Mouse (Mus musculus) MEL (cell line): ENCODE results near the gene Manba. TPM values are rescaled to one million over a fixed set of nuclear protein-coding genes. Genes with fewer than 3 reads are reported as not detected.

Source experiments
- DNase-seq: peaks from one replicate; pipeline ENCODE4 v3.0.0; 2011; ENCODE audit warnings: low read depth, low spot score
- H3K27ac ChIP-seq: 2 replicates; pipeline ENCODE4 v1.5.1; 2012; ENCODE audit warnings: low read depth, mild to moderate bottlenecking, control low read depth, low read length, moderate library complexity; ENCODE audit not compliant: control insufficient read depth
- H3K27me3 ChIP-seq, 2 experiments: fragments of 150-350 bp in 1 of 2; sonication (generic) in 1 of 2; 2 replicates each; pipeline ENCODE4 v1.6.1; 2012; ENCODE audit warnings: low read length in 2 of 2, mild to moderate bottlenecking in 2 of 2, improper control_type of control experiment in 1 of 2, moderate library complexity in 1 of 2; ENCODE audit not compliant: insufficient read depth in 2 of 2, control insufficient read depth in 1 of 2
- H3K36me3 ChIP-seq, 2 experiments: 2 replicates each; pipeline ENCODE4 v1.6.1; 2012 to 2014; ENCODE audit warnings: low read length in 2 of 2, improper control_type of control experiment in 1 of 2, inconsistent platforms in 1 of 2, mild to moderate bottlenecking in 1 of 2; ENCODE audit not compliant: insufficient read depth in 2 of 2, control insufficient read depth in 1 of 2
- H3K4me1 ChIP-seq, 2 experiments: fragments of 150-350 bp in 1 of 2; sonication (generic) in 1 of 2; 2 replicates each; pipeline ENCODE4 v1.6.1; 2012; ENCODE audit warnings: low read length in 2 of 2, improper control_type of control experiment in 1 of 2, mild to moderate bottlenecking in 1 of 2; ENCODE audit not compliant: insufficient read depth in 2 of 2, control insufficient read depth in 1 of 2
- H3K4me3 ChIP-seq, 2 experiments: fragments of 150-350 bp in 1 of 2; sonication (generic) in 1 of 2; 2 replicates each; pipeline ENCODE4 v1.5.1; 2012; ENCODE audit warnings: low read depth in 2 of 2, low read length in 2 of 2, mild to moderate bottlenecking in 2 of 2, moderate library complexity in 2 of 2, control low read depth in 1 of 2, improper control_type of control experiment in 1 of 2; ENCODE audit not compliant: control insufficient read depth in 1 of 2, insufficient read depth in 1 of 2
- H3K79me2 ChIP-seq: 2 replicates; pipeline ENCODE4 v1.6.1; 2012; ENCODE audit warnings: mild to moderate bottlenecking, low read length, moderate library complexity; ENCODE audit not compliant: control insufficient read depth, poor library complexity, insufficient read depth
- H3K9ac ChIP-seq: 2 replicates; pipeline ENCODE4 v1.6.1; 2012; ENCODE audit warnings: low read depth, mild to moderate bottlenecking, control low read depth, low read length, moderate library complexity; ENCODE audit not compliant: control insufficient read depth, poor library complexity, severe bottlenecking
- H3K9me3 ChIP-seq: fragments of 150-350 bp; sonication (generic); replicated peaks from 2 replicates; pipeline ENCODE4 v1.6.1; 2012; ENCODE audit warnings: mild to moderate bottlenecking, low read length, improper control_type of control experiment, moderate library complexity; ENCODE audit not compliant: insufficient read depth
- BHLHE40 ChIP-seq: IDR thresholded peaks from 2 replicates; pipeline ENCODE4 v1.6.1; 2012; ENCODE audit warnings: low read depth, mild to moderate bottlenecking, inconsistent platforms, low read length, improper control_type of control experiment, borderline replicate concordance
- CHD2 ChIP-seq: IDR thresholded peaks from 2 replicates; pipeline ENCODE4 v1.6.1; 2011; ENCODE audit warnings: low read length, improper control_type of control experiment
- E2F4 ChIP-seq: IDR thresholded peaks from 2 replicates; pipeline ENCODE4 v1.6.1; 2011; ENCODE audit warnings: low read depth, low read length, improper control_type of control experiment, borderline replicate concordance
- ELF1 ChIP-seq: IDR thresholded peaks from 2 replicates; pipeline ENCODE4 v1.6.1; 2014; ENCODE audit warnings: low read depth, mild to moderate bottlenecking, inconsistent platforms, low read length, improper control_type of control experiment, moderate library complexity
- EP300 ChIP-seq, 2 experiments: IDR thresholded peaks; 2 replicates each; pipeline ENCODE4 v1.6.1; 2011; ENCODE audit warnings: improper control_type of control experiment in 2 of 2, low read length in 2 of 2, low read depth in 1 of 2, mild to moderate bottlenecking in 1 of 2
- ETS1 ChIP-seq: IDR thresholded peaks from 2 replicates; pipeline ENCODE4 v1.6.1; 2012; ENCODE audit warnings: low read depth, mild to moderate bottlenecking, inconsistent platforms, low read length, improper control_type of control experiment, moderate library complexity
- GABPA ChIP-seq: IDR thresholded peaks from 2 replicates; pipeline ENCODE4 v1.6.1; 2012; ENCODE audit warnings: low read depth, mild to moderate bottlenecking, inconsistent platforms, low read length, improper control_type of control experiment, moderate library complexity
- GATA1 ChIP-seq: IDR thresholded peaks from 2 replicates; pipeline ENCODE4 v1.6.1; 2011; ENCODE audit warnings: low read depth, low read length, improper control_type of control experiment
- HCFC1 ChIP-seq: IDR thresholded peaks from 2 replicates; pipeline ENCODE4 v1.6.1; 2012; ENCODE audit warnings: low read depth, mild to moderate bottlenecking, inconsistent platforms, low read length, improper control_type of control experiment, moderate library complexity
- JUND ChIP-seq: IDR thresholded peaks from 2 replicates; pipeline ENCODE4 v1.6.1; 2011; ENCODE audit warnings: low read depth, mild to moderate bottlenecking, improper control_type of control experiment, low read length
- KAT2A ChIP-seq: conservative IDR thresholded peaks from 2 replicates; pipeline ENCODE4 v1.6.1; 2012; ENCODE audit warnings: low read depth, low read length, improper control_type of control experiment, inconsistent platforms
- MAZ ChIP-seq: IDR thresholded peaks from 2 replicates; pipeline ENCODE4 v1.6.1; 2012; ENCODE audit warnings: low read depth, mild to moderate bottlenecking, inconsistent platforms, low read length, improper control_type of control experiment
- MEF2A ChIP-seq: IDR thresholded peaks from 2 replicates; pipeline ENCODE4 v1.6.1; 2014; ENCODE audit warnings: low read depth, mild to moderate bottlenecking, inconsistent platforms, low read length, improper control_type of control experiment; ENCODE audit not compliant: poor library complexity, insufficient replicate concordance, severe bottlenecking; ENCODE audit errors: extremely low read depth
- MXI1 ChIP-seq: IDR thresholded peaks from 2 replicates; pipeline ENCODE4 v1.6.1; 2011; ENCODE audit warnings: mild to moderate bottlenecking, low read depth, low read length, improper control_type of control experiment
- POLR2A ChIP-seq, 2 experiments: IDR thresholded peaks; 2 replicates each; pipeline ENCODE4 v1.6.1; 2011 to 2012; ENCODE audit warnings: low read length in 2 of 2, mild to moderate bottlenecking in 2 of 2, control low read depth in 1 of 2, improper control_type of control experiment in 1 of 2, low read depth in 1 of 2, moderate library complexity in 1 of 2; ENCODE audit not compliant: control insufficient read depth in 1 of 2, insufficient read depth in 1 of 2, poor library complexity in 1 of 2
- POLR2AphosphoS2 ChIP-seq: IDR thresholded peaks from 2 replicates; pipeline ENCODE4 v1.6.1; 2011; ENCODE audit warnings: low read length, improper control_type of control experiment
- RAD21 ChIP-seq: IDR thresholded peaks from 2 replicates; pipeline ENCODE4 v1.6.1; 2011; ENCODE audit warnings: mild to moderate bottlenecking, low read depth, low read length, improper control_type of control experiment
- RCOR1 ChIP-seq: IDR thresholded peaks from 2 replicates; pipeline ENCODE4 v1.6.1; 2012; ENCODE audit warnings: low read depth, mild to moderate bottlenecking, inconsistent platforms, low read length, improper control_type of control experiment
- SIN3A ChIP-seq: IDR thresholded peaks from 2 replicates; pipeline ENCODE4 v1.6.1; 2012; ENCODE audit warnings: low read length, improper control_type of control experiment, inconsistent platforms
- SMC3 ChIP-seq: IDR thresholded peaks from 2 replicates; pipeline ENCODE4 v1.6.1; 2011; ENCODE audit warnings: low read depth, low read length, improper control_type of control experiment
- TAL1 ChIP-seq: IDR thresholded peaks from 2 replicates; pipeline ENCODE4 v1.6.1; 2012; ENCODE audit warnings: mild to moderate bottlenecking, inconsistent platforms, low read length, moderate library complexity, mixed read lengths
- TCF12 ChIP-seq: IDR thresholded peaks from 2 replicates; pipeline ENCODE4 v1.6.1; 2014; ENCODE audit warnings: low read depth, mild to moderate bottlenecking, inconsistent platforms, low read length, improper control_type of control experiment, moderate library complexity
- UBTF ChIP-seq: IDR thresholded peaks from 2 replicates; pipeline ENCODE4 v1.6.1; 2012; ENCODE audit warnings: low read depth, mild to moderate bottlenecking, inconsistent platforms, low read length, improper control_type of control experiment, moderate library complexity, borderline replicate concordance; ENCODE audit not compliant: insufficient read depth
- USF2 ChIP-seq, 2 experiments: IDR thresholded peaks; 2 replicates each; pipeline ENCODE4 v1.6.1; 2011 to 2012; ENCODE audit warnings: improper control_type of control experiment in 2 of 2, low read length in 2 of 2, borderline replicate concordance in 1 of 2, inconsistent platforms in 1 of 2, low read depth in 1 of 2, mild to moderate bottlenecking in 1 of 2; ENCODE audit not compliant: insufficient read depth in 1 of 2
- ZNF384 ChIP-seq: IDR thresholded peaks from 2 replicates; pipeline ENCODE4 v1.6.1; 2012; ENCODE audit warnings: low read depth, mild to moderate bottlenecking, inconsistent platforms, low read length, improper control_type of control experiment
- polyA plus RNA-seq, 2 experiments: library from polyadenylated mRNA; stranded (reverse) in 1 of 2; unstranded in 1 of 2; fragments of >175 nt in 1 of 2; fragments of >200 nt in 1 of 2; gene quantifications; 2 replicates each; pipeline versions ENCODE4 v1.2.1 to v1.2.4; 2012; ENCODE audit warnings: low replicate concordance in 2 of 2, low read depth in 1 of 2; ENCODE audit not compliant: insufficient read length in 2 of 2, insufficient read depth in 1 of 2, missing spikeins in 1 of 2
- total RNA-seq: library from RNA; depleted of rRNA; stranded (reverse); fragments of 300-350 nt; gene quantifications from 2 replicates; pipeline ENCODE4 v1.2.3, GENCODE M21; 2012

The Manba gene
- total and polyA plus RNA-seq, 3 experiments, result 8.1 to 10.6 TPM; not detected in 1

DNA sequence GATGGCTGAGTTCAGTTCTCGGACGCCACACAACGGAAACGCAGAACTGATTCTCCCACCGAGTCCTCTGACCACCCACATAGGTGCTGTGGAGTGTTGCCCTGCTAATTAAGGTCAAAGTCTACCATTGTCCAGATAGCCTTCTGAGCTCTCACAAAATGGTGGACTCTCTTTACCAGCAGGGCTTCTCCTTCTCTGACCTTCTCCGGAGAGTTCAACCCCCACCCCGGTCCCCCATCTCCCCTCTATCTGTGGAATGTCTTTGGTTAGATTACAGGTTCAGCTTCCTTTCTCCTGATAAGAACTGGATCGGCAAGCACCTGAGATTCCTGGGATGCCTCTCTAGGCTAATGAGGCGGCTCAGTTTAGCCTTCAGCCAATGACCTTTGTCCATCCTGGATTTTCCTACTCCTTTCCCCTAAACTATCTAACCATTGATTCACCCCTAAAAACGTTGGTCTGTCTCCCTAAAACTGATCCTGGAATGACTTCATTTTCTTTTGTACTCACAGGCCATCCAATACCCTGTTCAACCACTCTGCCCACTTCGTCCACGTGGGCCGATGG lies 20.6 kb downstream of the Manba start:
- no peak overlapping the region for H3K4me3 ChIP-seq
- no peak for DNase-seq
- H3K27me3 ChIP-seq, result no peaks in the 10 kb centered on the region
- no peaks in the 10 kb centered on the region for H3K79me2 ChIP-seq
- H3K9me3 ChIP-seq, result no peaks in the 10 kb centered on the region
- TF ChIP-seq SMC3 (no peak), MXI1 (no peak), POLR2A (IDR thresholded peaks at IDR 0.05; ENCODE audit: control insufficient read depth in 1 of 2, insufficient read depth in 1 of 2, low read depth in 1 of 2, low read length in 2 of 2, poor library complexity in 1 of 2) (no peak), JUND (no peak), BHLHE40 (no peak), ELF1 (no peak), UBTF (no peak)
- no peak overlapping the region for H3K27ac ChIP-seq
- no peak overlapping the region for H3K9ac ChIP-seq
- no peaks in the 10 kb centered on the region for H3K4me1 ChIP-seq
- no peaks in the 10 kb centered on the region for H3K36me3 ChIP-seq

DNA sequence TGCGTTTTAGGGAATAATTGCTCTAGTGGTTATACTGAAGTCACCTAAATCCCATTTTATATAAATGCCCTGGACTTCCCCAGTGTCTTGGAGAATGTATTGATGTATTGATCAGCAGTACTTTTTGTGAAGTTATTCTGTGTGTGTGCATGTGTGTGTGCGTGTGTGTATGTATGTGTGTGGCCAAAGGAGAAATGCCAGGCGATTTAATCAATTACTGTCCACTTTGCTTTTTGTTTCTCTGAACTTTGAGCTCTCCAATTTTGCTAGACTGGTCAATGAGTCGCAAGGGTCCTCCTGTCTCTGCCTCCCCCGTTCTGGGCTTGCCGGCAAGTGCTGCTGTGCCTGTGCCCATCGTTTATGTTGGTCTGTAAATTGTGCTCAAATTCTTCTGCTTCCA lies 22.1 kb downstream of the Manba start:
- no peak for DNase-seq

DNA sequence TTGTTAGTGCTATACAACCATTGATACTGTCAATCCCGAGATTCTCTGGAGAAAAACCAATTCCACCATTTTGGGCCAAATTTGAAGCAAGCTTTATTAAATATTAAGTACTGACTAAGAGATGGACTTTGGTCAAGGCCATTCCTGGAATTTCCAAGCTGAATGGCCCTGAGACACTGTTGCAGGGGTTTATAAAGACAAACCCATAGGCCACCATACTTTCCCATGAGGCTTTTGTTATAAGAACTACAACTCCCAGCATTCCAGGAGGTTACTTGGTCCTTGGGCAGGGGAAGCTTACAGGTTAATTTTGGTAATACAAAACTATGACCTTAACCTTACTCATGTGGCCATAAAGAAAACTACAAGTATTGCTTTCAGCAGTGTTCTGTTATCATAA lies 22.8 kb downstream of the Manba start:
- Histone ChIP-seq H3K9me3 (no peaks in the 10 kb centered on the region), H3K9ac (no peak overlapping the region), H3K79me2 (no peaks in the 10 kb centered on the region), H3K27me3 (no peaks in the 10 kb centered on the region)
- TF ChIP-seq POLR2AphosphoS2 (no peak), CHD2 (no peak), HCFC1 (peak; percentile 76), GABPA (no peak)
- TF ChIP-seq, all 39 proteins: peak for 1
- H3K4me3 ChIP-seq, result no peak overlapping the region
- H3K36me3 ChIP-seq, result no peaks in the 10 kb centered on the region; a peak in 1 of 4 replicates
- no peaks in the 10 kb centered on the region for H3K4me1 ChIP-seq
- H3K27ac ChIP-seq, result no peak overlapping the region
- no peak for DNase-seq

More for the DNA sequence above, 22.1 kb downstream of the Manba start:
- no peaks in the 10 kb centered on the region for H3K27me3 ChIP-seq
- TF ChIP-seq EP300 (IDR thresholded peaks at IDR 0.05; ENCODE audit: low read depth in 1 of 2, low read length in 2 of 2) (no peak), ETS1 (no peak), E2F4 (no peak), KAT2A (no peak), SIN3A (no peak), TAL1 (no peak), RAD21 (no peak), TCF12 (no peak), POLR2AphosphoS2 (no peak), ZNF384 (no peak), MEF2A (no peak), RCOR1 (no peak), GATA1 (no peak), USF2 (IDR thresholded peaks at IDR 0.05; ENCODE audit: borderline replicate concordance in 1 of 2, insufficient read depth in 1 of 2, low read depth in 1 of 2, low read length in 2 of 2) (no peak), JUND (no peak), MAZ (no peak), UBTF (no peak)
- H3K4me3 ChIP-seq, result no peak overlapping the region
- no peaks in the 10 kb centered on the region for H3K9me3 ChIP-seq
- H3K79me2 ChIP-seq, result no peaks in the 10 kb centered on the region
- H3K36me3 ChIP-seq, result no peaks in the 10 kb centered on the region; a peak in 1 of 4 replicates
- no peak overlapping the region for H3K27ac ChIP-seq
- no peak overlapping the region for H3K9ac ChIP-seq
- H3K4me1 ChIP-seq, result no peaks in the 10 kb centered on the region
